Mouse (Mus musculus) right cerebral cortex, adult 2 months (tissue): ENCODE measurements around the gene Rcan1.

Experiments
- DNase-seq, 2 experiments: peaks; one replicate each; pipeline ENCODE4 v3.0.0; 2021 to 2022; ENCODE audit warnings: low spot score in 2 of 2

Gene Rcan1

DNA sequence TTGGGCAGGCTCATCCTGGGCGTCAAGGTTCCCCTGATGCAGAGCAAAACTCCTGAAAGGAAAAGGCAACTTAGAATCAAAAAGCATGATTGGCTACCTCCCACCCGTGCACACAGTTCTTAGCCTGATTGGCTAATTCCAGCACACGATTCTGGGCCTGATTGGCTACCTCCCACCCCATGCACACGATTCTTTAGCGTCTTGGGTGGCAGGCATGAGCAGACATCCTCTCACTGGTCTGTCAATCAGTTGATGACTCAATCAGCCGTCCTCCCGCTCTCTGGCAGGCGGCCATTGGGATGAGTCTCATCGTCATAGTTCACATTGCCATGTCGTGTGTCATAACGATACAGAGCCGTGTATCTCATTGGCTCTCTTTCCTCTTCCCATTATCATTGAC is 121.7 kb downstream of the Rcan1 start:
- DNase-seq: no peak

DNA sequence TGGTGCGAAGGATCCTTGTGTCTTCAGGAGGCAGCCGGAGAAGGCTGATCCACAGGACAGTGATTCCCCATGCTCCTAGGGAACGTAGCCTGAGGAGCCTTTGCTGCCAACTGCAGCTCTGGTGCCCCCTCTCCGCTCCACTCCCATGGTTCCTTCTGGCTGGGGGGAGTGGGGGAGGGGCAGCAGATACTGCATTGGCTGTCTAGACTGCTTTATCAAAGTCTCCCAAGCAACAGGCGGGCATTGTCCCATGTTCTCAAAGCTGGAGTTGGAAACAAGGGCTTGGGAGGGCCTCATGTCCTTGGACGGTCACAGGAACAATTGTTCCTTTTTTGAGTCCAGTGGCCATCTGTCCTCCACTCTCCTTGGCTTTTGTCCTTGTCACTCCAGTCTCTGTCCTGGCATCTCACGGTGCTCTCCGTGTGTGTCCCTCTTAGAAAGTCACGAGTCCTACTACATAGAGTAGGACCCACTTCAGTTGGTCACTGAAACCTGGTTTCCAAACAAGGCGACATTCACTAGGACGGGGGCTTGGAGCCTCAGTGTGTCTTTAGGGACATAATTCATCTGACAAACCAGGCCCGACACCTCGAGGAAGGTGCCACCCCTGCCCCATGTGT is 124.3 kb downstream of the Rcan1 start:
- DNase-seq: no peak

DNA sequence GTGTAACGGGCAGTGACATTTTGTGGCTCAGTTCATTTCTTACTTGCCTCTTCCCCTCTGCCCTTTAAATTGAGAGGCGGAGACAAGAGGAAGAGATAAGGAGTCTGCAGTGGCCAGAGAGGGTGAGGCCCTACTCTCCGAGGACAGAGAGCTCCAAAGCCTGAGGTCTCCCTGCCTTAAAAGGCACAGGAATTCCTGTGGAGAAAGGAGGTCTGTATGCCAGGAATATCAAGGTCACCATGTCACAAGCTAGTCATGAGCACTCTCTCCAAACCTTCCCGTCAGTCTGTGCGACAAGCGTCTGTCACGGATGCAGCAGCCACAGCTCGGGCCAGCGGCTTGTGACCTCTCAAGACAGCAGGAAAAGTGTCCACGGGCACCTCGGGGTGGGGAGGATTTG is 125.5 kb downstream of the Rcan1 start:
- no peak for DNase-seq
